Mouse (Mus musculus) B cell, adult 67 days (primary cell): ENCODE data around the gene Vmn1r203. TPM values are rescaled to one million over a fixed set of nuclear protein-coding genes. Genes with fewer than 3 reads are reported as not detected.

Experiments used
- total RNA-seq, 2 experiments: library from RNA; stranded (reverse); gene quantifications; 4 replicates each; pipeline ENCODE4 v1.2.4; 2023

Gene Vmn1r203
- not detected for total RNA-seq

GRCm38 (mm10) chr13:22517814-22518213 is at the start of gene Vmn1r203:
Vmn1r203 (plus strand) TSS chr13:22518114.

GRCm38 (mm10) chr13:22471623-22472022 is 46.3 kb upstream of the Vmn1r203 start, which contains the start of gene Vmn1r201:
Vmn1r201 (plus strand) TSS chr13:22471923.

GRCm38 (mm10) chr13:22505281-22505680 is 12.6 kb upstream of the Vmn1r203 start, which contains the start of gene Vmn1r202:
Vmn1r202 (minus strand) TSS chr13:22505381.

GRCm38 (mm10) chr13:22552898-22553297 is 35.0 kb downstream of the Vmn1r203 start, which contains the start of gene Vmn1r204:
Vmn1r204 (plus strand) TSS chr13:22553198.

Other genes starting within 250 kb of the Vmn1r203 start
- gene Vmn1r195, start 247.6 kb upstream of the Vmn1r203 start, total RNA-seq, result not detected
- not detected for gene Vmn1r196, start 228.2 kb upstream of the Vmn1r203 start, total RNA-seq
- gene Vmn1r197, start 193.5 kb upstream of the Vmn1r203 start, total RNA-seq, result not detected
- gene Vmn1r198, start 167.8 kb upstream of the Vmn1r203 start, total RNA-seq, result not detected
- gene Vmn1r199, start 138.3 kb upstream of the Vmn1r203 start, total RNA-seq, result not detected
- gene Vmn1r200, start 127.7 kb upstream of the Vmn1r203 start, total RNA-seq, result not detected
- gene Vmn1r201, start 46.2 kb upstream of the Vmn1r203 start, total RNA-seq, result not detected
- under 1 TPM; 0.12 TPM for gene Vmn1r202, start 12.7 kb upstream of the Vmn1r203 start, total RNA-seq
- not detected for gene Vmn1r204, start 35.1 kb downstream of the Vmn1r203 start, total RNA-seq
- not detected for gene Vmn1r205, start 74.9 kb downstream of the Vmn1r203 start, total RNA-seq
- gene Vmn1r206, start 106.1 kb downstream of the Vmn1r203 start, total RNA-seq, result not detected
- not detected for gene Vmn1r207-ps, start 211.5 kb downstream of the Vmn1r203 start, total RNA-seq